Mouse (Mus musculus) hindbrain, postnatal 0 days (tissue): Measurements from ENCODE around the gene Prkg1. TPM values are rescaled to one million over a fixed set of nuclear protein-coding genes. Genes with fewer than 3 reads are reported as not detected.

ENCODE experiments used
- ATAC-seq: fragments of 200-750 bp; cut with Nextera tagmentation; 2 replicates; pipeline ENCODE4 v1.8.0; 2017; ENCODE audit warnings: mild to moderate bottlenecking, moderate TSS enrichment, moderate library complexity
- DNase-seq: peaks from one replicate; pipeline ENCODE4 v3.0.0-alpha.2; 2015; ENCODE audit warnings: low spot score
- H3K27ac ChIP-seq: fragments of 300-500 bp; sonication (generic); 2 replicates; pipeline ENCODE4 v1.5.1; 2014; ENCODE audit warnings: mild to moderate bottlenecking
- H3K27me3 ChIP-seq: fragments of 300-500 bp; sonication (generic); 2 replicates; pipeline ENCODE4 v1.6.1; 2014; ENCODE audit warnings: low read length, mixed read lengths; ENCODE audit not compliant: insufficient read depth
- H3K36me3 ChIP-seq: fragments of 300-500 bp; sonication (generic); 2 replicates; pipeline ENCODE4 v1.6.1; 2014; ENCODE audit warnings: low read length, mixed read lengths; ENCODE audit not compliant: insufficient read depth
- H3K4me1 ChIP-seq: fragments of 300-500 bp; sonication (generic); 2 replicates; pipeline ENCODE4 v1.6.1; 2014; ENCODE audit warnings: antibody characterized with exemption, low read length, mixed read lengths; ENCODE audit not compliant: insufficient read depth
- H3K4me2 ChIP-seq: fragments of 300-500 bp; sonication (generic); 2 replicates; pipeline ENCODE4 v1.6.1; 2014; ENCODE audit warnings: low read depth, mild to moderate bottlenecking, low read length, moderate library complexity, mixed read lengths
- H3K4me3 ChIP-seq: fragments of 300-500 bp; sonication (generic); 2 replicates; pipeline ENCODE4 v1.5.1; 2014; ENCODE audit warnings: low read length
- H3K9ac ChIP-seq: fragments of 300-500 bp; sonication (generic); replicated peaks from 2 replicates; pipeline ENCODE4 v1.6.1; 2014; ENCODE audit warnings: mild to moderate bottlenecking, low read length, moderate library complexity, mixed read lengths
- H3K9me3 ChIP-seq: fragments of 300-500 bp; sonication (generic); 2 replicates; pipeline ENCODE4 v1.6.1; 2016; ENCODE audit warnings: low read length, mixed read lengths
- CTCF ChIP-seq: IDR thresholded peaks from 2 replicates; pipeline ENCODE4 v1.5.1; 2016; ENCODE audit warnings: antibody characterized with exemption, control low read depth, low read depth
- WGBS: fragments of 180-500 bp; shearing (Covaris S2); extraction: QIAGEN DNeasy Blood & Tissue Kit; methylation state at CpG from one replicate; pipeline ENCODE4 v1.1.7; 2014; 5-methylcytosine and 5-hydroxymethylcytosine counted together
- polyA plus RNA-seq: library from polyadenylated mRNA; unstranded; fragments of >200 nt; fragmentation: Nextera tagmentation; extraction: Ambion mirVana; gene quantifications from 2 replicates; pipeline ENCODE4 v1.2.1, GENCODE M21; 2015
- total RNA-seq: library from RNA; depleted of rRNA; stranded (reverse); fragments of >200 nt; gene quantifications from 2 replicates; pipeline ENCODE4 v1.2.3, GENCODE M21; 2014; rRNA removed

Gene Prkg1
- total and polyA plus RNA-seq, 2 experiments from 2014 or later, result 5.3 to 8.6 TPM

DNA sequence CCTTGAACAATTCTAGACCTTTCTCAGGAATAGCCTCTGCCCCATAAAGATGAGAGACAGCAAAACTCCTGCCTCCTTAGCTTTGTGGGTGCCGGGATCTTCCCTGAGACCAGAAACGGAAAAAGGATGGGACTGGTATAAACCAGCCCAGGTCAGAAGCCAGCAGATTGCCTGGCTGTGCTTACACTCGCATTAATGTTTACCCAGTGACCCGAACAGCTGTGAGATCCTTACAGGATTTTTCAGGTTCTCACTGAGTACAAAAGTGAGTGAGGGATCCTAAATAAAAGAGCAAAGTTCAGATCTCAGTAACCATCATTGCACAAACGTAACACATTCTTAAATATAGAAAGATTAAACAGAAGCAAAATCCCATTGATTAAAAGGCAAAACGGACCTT, 1248.1 kb downstream of the Prkg1 start:
- Histone ChIP-seq H3K9me3 (no peaks in the 10 kb centered on the region), H3K4me2 (no peak overlapping the region), H3K4me1 (no peaks in the 10 kb centered on the region), H3K9ac (no peak overlapping the region), H3K4me3 (no peak overlapping the region), H3K27ac (no peak overlapping the region), H3K36me3 (no peaks in the 10 kb centered on the region), H3K27me3 (no peaks in the 10 kb centered on the region)
- DNase-seq (no peak), ATAC-seq (no peak)
- 79% methylated on average over 6 of the region's 6 CpGs for WGBS
- TF ChIP-seq CTCF, result no peak

Other genes starting within 250 kb of the Prkg1 start
- not detected in 2 replicates for gene A1cf, start 103.7 kb upstream of the Prkg1 start, total RNA-seq
- gene A1cf, start 103.7 kb upstream of the Prkg1 start, polyA plus RNA-seq, result not detected in 2 replicates